Mouse (Mus musculus): ENCODE results near the gene Zglp1. TPM values are rescaled to one million over a fixed set of nuclear protein-coding genes. Genes with fewer than 3 reads are reported as not detected.
A peak's percentile ranks its signal among the peaks of the same experiment; 100 is the strongest.

The Zglp1 gene
- total and polyA plus RNA-seq, 3 experiments = 1.1 to 8.0 TPM; not detected in 1

- H3K79me2 ChIP-seq (ENCODE audit: control insufficient read depth, insufficient read depth, low read length, poor library complexity) = peaks cover 23% of the 10 kb centered on the region
- TF ChIP-seq GATA1 (IDR thresholded peaks at IDR 0.05; ENCODE audit: low read depth, low read length) (peak; percentile 10; the same call in 1 of the 2 replicates), RCOR1 (IDR thresholded peaks at IDR 0.05; ENCODE audit: low read depth, low read length) (no peak), NRF1 (IDR thresholded peaks at IDR 0.05; ENCODE audit: insufficient read depth, low read depth, low read length, poor library complexity, severe bottlenecking) (no peak), CTCF (IDR thresholded peaks at IDR 0.05 in 2 of 3, conservative IDR thresholded peaks at IDR 0.05 in 1 of 3; ENCODE audit: control insufficient read depth in 1 of 3, insufficient read depth in 1 of 3, low read depth in 2 of 3, low read length in 3 of 3, poor library complexity in 1 of 3, severe bottlenecking in 1 of 3) (no peak), HCFC1 (IDR thresholded peaks at IDR 0.05; ENCODE audit: low read depth, low read length) (no peak)
- DNase-seq (ENCODE audit: low read depth, low spot score) = peak; percentile 99
- H3K27me3 ChIP-seq (ENCODE audit: control insufficient read depth in 1 of 2, insufficient read depth in 2 of 2, low read length in 2 of 2) = no peaks in the 10 kb centered on the region
- peak overlapping the region; percentile 85 for H3K27ac ChIP-seq (ENCODE audit: control insufficient read depth, low read depth, low read length)
- H3K4me1 ChIP-seq (ENCODE audit: control insufficient read depth in 1 of 2, insufficient read depth in 2 of 2, low read length in 2 of 2) = peaks cover 14 to 31% of the 10 kb centered on the region in 2 experiments
- peak overlapping the region; percentile 55 to 64 for H3K4me3 ChIP-seq (ENCODE audit: control insufficient read depth in 1 of 2, insufficient read depth in 1 of 2, low read depth in 2 of 2, low read length in 2 of 2)
- peak overlapping the region; percentile 64 for H3K9ac ChIP-seq (ENCODE audit: control insufficient read depth, low read depth, low read length, poor library complexity, severe bottlenecking)
- H3K9me3 ChIP-seq (replicated peaks; ENCODE audit: insufficient read depth, low read length) = no peaks in the 10 kb centered on the region
- H3K36me3 ChIP-seq (ENCODE audit: control insufficient read depth in 1 of 2, insufficient read depth in 2 of 2, low read length in 2 of 2) = peaks cover 0 to 17% of the 10 kb centered on the region in 2 experiments; a peak in 2 of 4 replicates
Measured at GRCm38 (mm10) chr9:21031251-21031895, 35.5 kb downstream of the Zglp1 start.

GRCm38 (mm10) chr9:21030781-21031250 is 36.1 kb downstream of the Zglp1 start:
- Histone ChIP-seq H3K27me3 (ENCODE audit: control insufficient read depth in 1 of 2, insufficient read depth in 2 of 2, low read length in 2 of 2) (no peaks in the 10 kb centered on the region), H3K9me3 (replicated peaks; ENCODE audit: insufficient read depth, low read length) (no peaks in the 10 kb centered on the region), H3K4me1 (ENCODE audit: control insufficient read depth in 1 of 2, insufficient read depth in 2 of 2, low read length in 2 of 2) (peaks cover 14 to 31% of the 10 kb centered on the region in 2 experiments), H3K9ac (ENCODE audit: control insufficient read depth, low read depth, low read length, poor library complexity, severe bottlenecking) (peak overlapping the region; percentile 73), H3K79me2 (ENCODE audit: control insufficient read depth, insufficient read depth, low read length, poor library complexity) (peaks cover 23% of the 10 kb centered on the region), H3K36me3 (ENCODE audit: control insufficient read depth in 1 of 2, insufficient read depth in 2 of 2, low read length in 2 of 2) (peaks cover 0 to 17% of the 10 kb centered on the region in 2 experiments; a peak in 2 of 4 replicates), H3K27ac (ENCODE audit: control insufficient read depth, low read depth, low read length) (peak overlapping the region; percentile 85), H3K4me3 (ENCODE audit: control insufficient read depth in 1 of 2, insufficient read depth in 1 of 2, low read depth in 2 of 2, low read length in 2 of 2) (peak overlapping the region; percentile 55 to 64)
- no peak for TF ChIP-seq RCOR1 (IDR thresholded peaks at IDR 0.05; ENCODE audit: low read depth, low read length)
- peak in 1 of 3 experiments; percentile 87; a peak in 2 of 6 replicates for TF ChIP-seq CTCF (IDR thresholded peaks at IDR 0.05 in 2 of 3, conservative IDR thresholded peaks at IDR 0.05 in 1 of 3; ENCODE audit: control insufficient read depth in 1 of 3, insufficient read depth in 1 of 3, low read depth in 2 of 3, low read length in 3 of 3, poor library complexity in 1 of 3, severe bottlenecking in 1 of 3)
- TF ChIP-seq GATA1 (IDR thresholded peaks at IDR 0.05; ENCODE audit: low read depth, low read length) = peak; percentile 90
- DNase-seq (ENCODE audit: low read depth, low spot score) = peak; percentile 100

- Histone ChIP-seq H3K4me1 (ENCODE audit: control insufficient read depth in 1 of 2, insufficient read depth in 2 of 2, low read length in 2 of 2) (peaks cover 14 to 31% of the 10 kb centered on the region in 2 experiments), H3K9ac (ENCODE audit: control insufficient read depth, low read depth, low read length, poor library complexity, severe bottlenecking) (peak overlapping the region; percentile 73), H3K9me3 (replicated peaks; ENCODE audit: insufficient read depth, low read length) (no peaks in the 10 kb centered on the region), H3K79me2 (ENCODE audit: control insufficient read depth, insufficient read depth, low read length, poor library complexity) (peaks cover 23% of the 10 kb centered on the region), H3K4me3 (ENCODE audit: control insufficient read depth in 1 of 2, insufficient read depth in 1 of 2, low read depth in 2 of 2, low read length in 2 of 2) (peak overlapping the region; percentile 53 to 58), H3K27me3 (ENCODE audit: control insufficient read depth in 1 of 2, insufficient read depth in 2 of 2, low read length in 2 of 2) (no peaks in the 10 kb centered on the region), H3K27ac (ENCODE audit: control insufficient read depth, low read depth, low read length) (peak overlapping the region; percentile 83), H3K36me3 (ENCODE audit: control insufficient read depth in 1 of 2, insufficient read depth in 2 of 2, low read length in 2 of 2) (peaks cover 0 to 17% of the 10 kb centered on the region in 2 experiments; a peak in 2 of 4 replicates)
- peak; percentile 96 for DNase-seq (ENCODE audit: low read depth, low spot score)
- no peak; the same call in 1 of the 2 replicates for TF ChIP-seq POLR2AphosphoS5 (IDR thresholded peaks at IDR 0.05; ENCODE audit: borderline replicate concordance, low read depth, low read length)
- TF ChIP-seq USF1 (IDR thresholded peaks at IDR 0.05; ENCODE audit: low read depth, low read length) = no peak
- no peak for TF ChIP-seq SMC3 (IDR thresholded peaks at IDR 0.05; ENCODE audit: low read depth, low read length)
- no peak for TF ChIP-seq ZKSCAN1 (IDR thresholded peaks at IDR 0.05; ENCODE audit: low read depth, low read length)
- TF ChIP-seq MEF2A (IDR thresholded peaks at IDR 0.05; ENCODE audit: extremely low read depth, insufficient replicate concordance, low read depth, low read length, poor library complexity, severe bottlenecking) = no peak
- no peak for TF ChIP-seq KAT2A (conservative IDR thresholded peaks at IDR 0.05; ENCODE audit: low read depth, low read length)
- TF ChIP-seq MYB (IDR thresholded peaks at IDR 0.05; ENCODE audit: low read depth, low read length) = no peak
- no peak for TF ChIP-seq JUND (IDR thresholded peaks at IDR 0.05; ENCODE audit: low read depth, low read length)
- TF ChIP-seq E2F4 (IDR thresholded peaks at IDR 0.05; ENCODE audit: borderline replicate concordance, low read depth, low read length) = no peak
- TF ChIP-seq ETS1 (IDR thresholded peaks at IDR 0.05; ENCODE audit: low read depth, low read length) = no peak
- TF ChIP-seq CHD2 (IDR thresholded peaks at IDR 0.05; ENCODE audit: low read length) = no peak
Measured at GRCm38 (mm10) chr9:21030055-21030600, 36.8 kb downstream of the Zglp1 start.

Data from MEL (cell line).